Mouse (Mus musculus) limb, embryonic 14.5 days (tissue): ENCODE results near the gene Dhx37. TPM values are rescaled to one million over a fixed set of nuclear protein-coding genes. Genes with fewer than 3 reads are reported as not detected.
"Not testable (repeated sequence)": the region's sequence is repeated elsewhere in the genome, so short reads cannot be mapped to it uniquely, and the experiment has no call there.

Experiments
- ATAC-seq: fragments of 200-750 bp; cut with Nextera tagmentation; 2 replicates; pipeline ENCODE4 v1.8.0; 2017; ENCODE audit warnings: low read depth, moderate number of reproducible peaks, moderate TSS enrichment; ENCODE audit not compliant: low FRiP score
- DNase-seq: peaks from one replicate; pipeline ENCODE4 v3.0.0-alpha.2; 2015; ENCODE audit warnings: low spot score
- H3K27ac ChIP-seq: fragments of 300-500 bp; sonication (generic); replicated peaks from 2 replicates; pipeline ENCODE4 v1.5.1; 2014; ENCODE audit warnings: low read depth, mild to moderate bottlenecking, low read length, moderate library complexity, mixed read lengths
- H3K27me3 ChIP-seq: fragments of 300-500 bp; sonication (generic); 2 replicates; pipeline ENCODE4 v1.6.1; 2014; ENCODE audit warnings: low read length, mixed read lengths; ENCODE audit not compliant: control insufficient read depth, insufficient read depth
- H3K36me3 ChIP-seq: fragments of 300-500 bp; sonication (generic); 2 replicates; pipeline ENCODE4 v1.6.1; 2014; ENCODE audit warnings: mild to moderate bottlenecking, low read length, moderate library complexity, mixed read lengths; ENCODE audit not compliant: control insufficient read depth, insufficient read depth
- H3K4me1 ChIP-seq: fragments of 300-500 bp; sonication (generic); 2 replicates; pipeline ENCODE4 v1.6.1; 2014; ENCODE audit warnings: antibody characterized with exemption, low read length, mixed read lengths; ENCODE audit not compliant: control insufficient read depth, insufficient read depth
- H3K4me2 ChIP-seq: fragments of 300-500 bp; sonication (generic); replicated peaks from 2 replicates; pipeline ENCODE4 v1.6.1; 2014; ENCODE audit warnings: low read depth, mild to moderate bottlenecking, low read length, moderate library complexity; ENCODE audit not compliant: severe bottlenecking
- H3K4me3 ChIP-seq: fragments of 300-500 bp; sonication (generic); replicated peaks from 2 replicates; pipeline ENCODE4 v1.5.1; 2014; ENCODE audit warnings: low read length
- H3K9ac ChIP-seq: fragments of 300-500 bp; sonication (generic); 2 replicates; pipeline ENCODE4 v1.6.1; 2014; ENCODE audit warnings: mild to moderate bottlenecking, low read depth, low read length, moderate library complexity; ENCODE audit not compliant: severe bottlenecking
- H3K9me3 ChIP-seq: fragments of 300-500 bp; sonication (generic); 2 replicates; pipeline ENCODE4 v1.6.1; 2016; ENCODE audit warnings: low read length; ENCODE audit not compliant: control insufficient read depth
- POLR2A ChIP-seq: fragments of 200-500 bp; IDR thresholded peaks from 2 replicates; pipeline ENCODE4 v1.8.0; 2012; ENCODE audit warnings: inconsistent platforms, mild to moderate bottlenecking, moderate library complexity, borderline replicate concordance; ENCODE audit not compliant: insufficient read depth, insufficient read length; ENCODE audit errors: extremely low read depth
- WGBS: fragments of 180-500 bp; shearing (Covaris S2); extraction: QIAGEN DNeasy Blood & Tissue Kit; methylation state at CpG from one replicate; pipeline ENCODE4 v1.1.7; 2014; 5-methylcytosine and 5-hydroxymethylcytosine counted together
- polyA plus RNA-seq, 2 experiments: library from polyadenylated mRNA; depleted of rRNA in 1 of 2; stranded (reverse) in 1 of 2; unstranded in 1 of 2; fragments of >200 nt; fragmentation: Nextera tagmentation in 1 of 2; extraction: Ambion mirVana in 1 of 2; gene quantifications; 2 replicates each; pipeline versions ENCODE4 v1.2.1 to v1.2.3; 2012 to 2014

Dhx37 gene
- polyA plus RNA-seq, 2 experiments: 5.4 to 21.9 TPM

- Histone ChIP-seq H3K36me3 (no peaks in the 10 kb centered on the region), H3K4me3 (peak overlapping the region; percentile 88), H3K9me3 (no peaks in the 10 kb centered on the region), H3K9ac (peak overlapping the region; percentile 81), H3K4me2 (peak overlapping the region; percentile 78), H3K4me1 (peaks cover 3% of the 10 kb centered on the region; the same call in 1 of the 2 replicates), H3K27ac (0 out of 2 replicates have a peak overlapping the region, but pooled peaks have one; percentile 16), H3K27me3 (no peaks in the 10 kb centered on the region)
- no peak for TF ChIP-seq POLR2A
- ATAC-seq: no peak
- DNase-seq: peak; percentile 27
- WGBS: 3% methylated on average over 7 of the region's 7 CpGs
Observed at GRCm38 (mm10) chr5:125440583-125441233, 6.8 kb upstream of the Dhx37 start.

- 54% methylated on average over 14 of the region's 15 CpGs for WGBS
- H3K27ac ChIP-seq, H3K9ac ChIP-seq, ATAC-seq, H3K4me1 ChIP-seq, DNase-seq, H3K27me3 ChIP-seq, H3K9me3 ChIP-seq: not testable (repeated sequence)
- Histone ChIP-seq H3K36me3 (peaks cover 24% of the 10 kb centered on the region), H3K4me3 (peak overlapping the region; percentile 93), H3K4me2 (peak overlapping the region; percentile 91)
Observed at GRCm38 (mm10) chr5:125434347-125434746, 426 bp upstream of the Dhx37 start.

GRCm38 (mm10) chr5:125432324-125432723 lies 1.6 kb downstream of the Dhx37 start:
- H3K4me2 ChIP-seq, H3K9me3 ChIP-seq, H3K4me1 ChIP-seq, H3K27me3 ChIP-seq, H3K9ac ChIP-seq, DNase-seq, H3K27ac ChIP-seq, ATAC-seq, H3K4me3 ChIP-seq: not testable (repeated sequence)
- H3K36me3 ChIP-seq: peaks cover 42% of the 10 kb centered on the region
- WGBS: 92% methylated on average over 2 of the region's 2 CpGs

- Histone ChIP-seq H3K4me2 (no peak overlapping the region), H3K4me3 (no peak overlapping the region), H3K9me3 (no peaks in the 10 kb centered on the region), H3K36me3 (peaks cover 98% of the 10 kb centered on the region), H3K27ac (no peak overlapping the region), H3K27me3 (no peaks in the 10 kb centered on the region), H3K4me1 (no peaks in the 10 kb centered on the region), H3K9ac (no peak overlapping the region)
- 99% methylated on average over 10 of the region's 10 CpGs for WGBS
- ATAC-seq: no peak
- no peak for TF ChIP-seq POLR2A
- no peak for DNase-seq
Observed at GRCm38 (mm10) chr5:125426343-125426742, 7.6 kb downstream of the Dhx37 start.

- H3K36me3 ChIP-seq: peaks cover 98% of the 10 kb centered on the region
- H3K9me3 ChIP-seq: no peaks in the 10 kb centered on the region
- WGBS: 95% methylated on average over 10 of the region's 10 CpGs
- DNase-seq (no peak), ATAC-seq (no peak)
- no peaks in the 10 kb centered on the region for H3K4me1 ChIP-seq
- no peak for TF ChIP-seq POLR2A
- H3K27me3 ChIP-seq: no peaks in the 10 kb centered on the region
- H3K9ac ChIP-seq: no peak overlapping the region
- H3K27ac ChIP-seq: no peak overlapping the region
- no peak overlapping the region for H3K4me2 ChIP-seq
- no peak overlapping the region for H3K4me3 ChIP-seq
Observed at GRCm38 (mm10) chr5:125425698-125426276, 8.1 kb downstream of the Dhx37 start.

GRCm38 (mm10) chr5:125419124-125419523 lies 14.8 kb downstream of the Dhx37 start:
- peaks cover 96% of the 10 kb centered on the region for H3K36me3 ChIP-seq
- no peak for TF ChIP-seq POLR2A
- no peaks in the 10 kb centered on the region for H3K27me3 ChIP-seq

More at GRCm38 (mm10) chr5:125419124-125419523, 14.8 kb downstream of the Dhx37 start:
- Histone ChIP-seq H3K9ac (no peak overlapping the region), H3K9me3 (no peaks in the 10 kb centered on the region), H3K4me1 (no peaks in the 10 kb centered on the region), H3K4me2 (no peak overlapping the region), H3K4me3 (no peak overlapping the region), H3K27ac (no peak overlapping the region)
- WGBS: 67% methylated on average over 11 of the region's 11 CpGs
- ATAC-seq: no peak
- DNase-seq: no peak
